Mouse (Mus musculus): Measurements from ENCODE around the gene Ubiad1. TPM values are rescaled to one million over a fixed set of nuclear protein-coding genes. Genes with fewer than 3 reads are reported as not detected.

Gene Ubiad1
- polyA plus RNA-seq, 1 experiment from 2014 or later: 20.4 TPM

Other genes with a start within 250 kb of the Ubiad1 start
- gene Disp3, start 156.8 kb downstream of the Ubiad1 start, polyA plus RNA-seq (2015; fragmentation: Nextera tagmentation; extraction: Ambion mirVana): 11.8 and 12.2 TPM in 2 replicates
- gene Mtor, start 3.8 kb upstream of the Ubiad1 start, polyA plus RNA-seq (2015; fragmentation: Nextera tagmentation; extraction: Ambion mirVana): 23.1 and 24.2 TPM in 2 replicates
- 0.29 and 0.32 TPM in 2 replicates for gene Angptl7, start 55.7 kb upstream of the Ubiad1 start, polyA plus RNA-seq (2015; fragmentation: Nextera tagmentation; extraction: Ambion mirVana)
- 105 and 107 TPM in 2 replicates for gene Exosc10, start 113.7 kb upstream of the Ubiad1 start, polyA plus RNA-seq (2015; fragmentation: Nextera tagmentation; extraction: Ambion mirVana)
- gene Srm, start 146.7 kb upstream of the Ubiad1 start, polyA plus RNA-seq (2015; fragmentation: Nextera tagmentation; extraction: Ambion mirVana): 187 and 190 TPM in 2 replicates
- 0.56 and 1.0 TPM in 2 replicates for gene Masp2, start 157.8 kb upstream of the Ubiad1 start, polyA plus RNA-seq (2015; fragmentation: Nextera tagmentation; extraction: Ambion mirVana)
- gene Tardbp, start 182.2 kb upstream of the Ubiad1 start, polyA plus RNA-seq (2015; fragmentation: Nextera tagmentation; extraction: Ambion mirVana): 277 and 319 TPM in 2 replicates
- gene Gm572, start 198.5 kb upstream of the Ubiad1 start, polyA plus RNA-seq (2015; fragmentation: Nextera tagmentation; extraction: Ambion mirVana): not detected in 2 replicates

All from forebrain, embryonic 16.5 days (tissue).